ENCODE assay signal across 10 mouse cellular contexts in genomic region chr3:105711741-105712140, GRCm38 (mm10). TPM values are rescaled to one million over a fixed set of nuclear protein-coding genes. Genes with fewer than 3 reads are reported as not detected.
DNase-seq lines count a peak whose midpoint lies in the region; ATAC-seq lines count a peak whose summit lies in the region.
"Had no signal": no experiment of that assay in that cellular context is flagged by ENCODE, and none has a peak within 500 bp of the region (broad histone marks: within the 10 kb centered on the region; RNA-seq: fewer than 3 reads in every experiment).

No protein-coding gene starts in this region.

- no peak for ATAC-seq in megakaryocyte, adult 5-6 weeks (ENCODE audit: poor library complexity, severe bottlenecking)
- ATAC-seq in heart, embryonic 16.5 days (replicated peaks; ENCODE audit: extremely low read depth, insufficient read depth, low FRiP score) = peak; percentile 42; the same call in 1 of the 2 replicates
- peak; percentile 56; the same call in 1 of the 2 replicates for ATAC-seq in stomach, embryonic 15.5 days (ENCODE audit: insufficient read depth, low FRiP score, low read depth)
- ATAC-seq: Patski had no signal

- no peak overlapping the region for H3K27ac ChIP-seq in heart, embryonic 16.5 days (ENCODE audit: low read length)
- no peak overlapping the region for H3K27ac ChIP-seq in stomach, embryonic 15.5 days

- H3K36me3 ChIP-seq in megakaryocyte, embryonic 14.5 days (replicated peaks; ENCODE audit: low read length) = peaks cover 87% of the 10 kb centered on the region
- no peaks in the 10 kb centered on the region for H3K36me3 ChIP-seq in heart, embryonic 16.5 days (ENCODE audit: control insufficient read depth, insufficient read depth)
- H3K36me3 ChIP-seq in stomach, embryonic 15.5 days = no peaks in the 10 kb centered on the region

- no peak overlapping the region for H3K9ac ChIP-seq in heart, embryonic 16.5 days (ENCODE audit: low read length)
- no peak overlapping the region for H3K9ac ChIP-seq in stomach, embryonic 15.5 days

- peaks cover 83% of the 10 kb centered on the region for H3K4me1 ChIP-seq in megakaryocyte, embryonic 14.5 days
- H3K4me1 ChIP-seq in heart, embryonic 16.5 days (ENCODE audit: control insufficient read depth, insufficient read depth, low read length) = peaks cover 9% of the 10 kb centered on the region
- peaks cover 13% of the 10 kb centered on the region; the same call in 1 of the 2 replicates for H3K4me1 ChIP-seq in stomach, embryonic 15.5 days

- H3K4me2 ChIP-seq in heart, embryonic 16.5 days (ENCODE audit: low read depth, low read length) = no peak overlapping the region
- no peak overlapping the region for H3K4me2 ChIP-seq in stomach, embryonic 15.5 days

- H3K9me3 ChIP-seq in megakaryocyte, embryonic 14.5 days = no peaks in the 10 kb centered on the region
- no peaks in the 10 kb centered on the region for H3K9me3 ChIP-seq in heart, embryonic 16.5 days (replicated peaks; ENCODE audit: control insufficient read depth, low read length)
- H3K9me3 ChIP-seq in stomach, embryonic 15.5 days = no peaks in the 10 kb centered on the region

- WGBS in heart, embryonic 16.5 days = 68% methylated on average over 7 of the region's 7 CpGs
- WGBS in stomach, embryonic 15.5 days = 62% methylated on average over 7 of the region's 7 CpGs

- H3K4me3 ChIP-seq in megakaryocyte, embryonic 14.5 days (replicated peaks) = peak overlapping the region; percentile 53
- no peak overlapping the region for H3K4me3 ChIP-seq in heart, embryonic 16.5 days (ENCODE audit: low read length)
- H3K4me3 ChIP-seq in stomach, embryonic 15.5 days (replicated peaks) = no peak overlapping the region

- peaks cover 4% of the 10 kb centered on the region for H3K27me3 ChIP-seq in megakaryocyte, embryonic 14.5 days (replicated peaks)
- H3K27me3 ChIP-seq in heart, embryonic 16.5 days (ENCODE audit: control insufficient read depth, insufficient read depth, low read length) = no peaks in the 10 kb centered on the region
- H3K27me3 ChIP-seq in stomach, embryonic 15.5 days (replicated peaks) = no peaks in the 10 kb centered on the region
- H3K27me3 ChIP-seq: Patski had no signal

- DNase-seq in embryo, embryonic 10 days (ENCODE audit: low spot score) = peak; percentile 8
- DNase-seq in embryo, embryonic 11 days = no peak
- no peak for DNase-seq in B cell, adult 2 months
- DNase-seq in urinary bladder, postnatal 10 days (ENCODE audit: low spot score) = no peak
- DNase-seq: kidney, adult 8-10 months had no signal

RNA-seq across cellular contexts. Expression of gene Inka2, which starts 7.3 kb away (rescaled TPM):
- polyA plus RNA-seq in megakaryocyte, embryonic 14.5 days (2012; ENCODE audit: insufficient read depth, low replicate concordance) = 4.4 and 6.7 TPM in 2 replicates
- total RNA-seq in megakaryocyte, adult 5-6 weeks (2015) = 0.42 TPM in 1 of 2 replicates, not detected in the other
- not detected in 2 replicates for total RNA-seq in megakaryocyte, adult 5-6 weeks (2017)
- polyA plus RNA-seq in heart, embryonic 16.5 days (2015; fragmentation: Nextera tagmentation; extraction: Ambion mirVana) = 2.9 and 3.3 TPM in 2 replicates
- polyA plus RNA-seq in stomach, embryonic 15.5 days (2015; fragmentation: Nextera tagmentation; extraction: Ambion mirVana) = 2.9 and 3.0 TPM in 2 replicates

RNA-seq across cellular contexts. Expression of gene Ddx20, which starts 24.4 kb away (rescaled TPM):
- 2.9 TPM in 1 of 2 replicates, not detected in the other for polyA plus RNA-seq in megakaryocyte, embryonic 14.5 days (2012; ENCODE audit: insufficient read depth, low replicate concordance)
- 14.3 and 18.3 TPM in 2 replicates for total RNA-seq in megakaryocyte, adult 5-6 weeks (2015)
- total RNA-seq in megakaryocyte, adult 5-6 weeks (2017) = 34.4 and 34.9 TPM in 2 replicates
- 20.9 and 22.4 TPM in 2 replicates for polyA plus RNA-seq in heart, embryonic 16.5 days (2015; fragmentation: Nextera tagmentation; extraction: Ambion mirVana)
- polyA plus RNA-seq in stomach, embryonic 15.5 days (2015; fragmentation: Nextera tagmentation; extraction: Ambion mirVana) = 35.1 and 38.4 TPM in 2 replicates
